Mouse (Mus musculus) adrenal gland, adult 8-10 months (tissue): ENCODE data around the gene Son. TPM values are rescaled to one million over a fixed set of nuclear protein-coding genes. Genes with fewer than 3 reads are reported as not detected.
A peak's percentile ranks its signal among the peaks of the same experiment; 100 is the strongest.
"Not testable (repeated sequence)": the region's sequence is repeated elsewhere in the genome, so short reads cannot be mapped to it uniquely, and the experiment has no call there.

Source experiments
- DNase-seq: peaks from one replicate; pipeline ENCODE4 v3.0.0; 2022
- total RNA-seq, 4 experiments: library from RNA; stranded (reverse); gene quantifications; 2 replicates each; pipeline ENCODE4 v1.2.4; 2022

Gene Son
- total RNA-seq, 4 experiments from 2014 or later = 235 to 405 (median 309) TPM

DNA sequence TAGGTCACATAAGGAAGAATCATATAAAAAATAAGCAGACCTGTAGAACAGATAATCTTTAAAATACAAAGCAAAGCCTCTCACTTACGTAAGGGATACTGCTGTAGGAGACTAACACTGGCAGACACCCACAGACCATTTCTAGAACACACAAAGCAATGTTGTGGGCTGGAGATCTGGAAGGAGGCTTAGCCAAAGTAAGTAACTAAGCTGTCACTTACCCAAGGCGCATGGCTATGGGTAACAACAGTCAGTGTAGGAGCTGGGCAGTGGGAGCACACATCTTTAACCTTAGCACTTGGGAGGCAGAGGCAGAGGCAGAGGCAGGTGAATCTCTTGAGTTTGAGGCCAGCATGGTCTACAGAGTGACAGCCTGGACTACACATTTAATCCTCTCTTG lies 7.7 kb upstream of the Son start:
- DNase-seq = no peak

DNA sequence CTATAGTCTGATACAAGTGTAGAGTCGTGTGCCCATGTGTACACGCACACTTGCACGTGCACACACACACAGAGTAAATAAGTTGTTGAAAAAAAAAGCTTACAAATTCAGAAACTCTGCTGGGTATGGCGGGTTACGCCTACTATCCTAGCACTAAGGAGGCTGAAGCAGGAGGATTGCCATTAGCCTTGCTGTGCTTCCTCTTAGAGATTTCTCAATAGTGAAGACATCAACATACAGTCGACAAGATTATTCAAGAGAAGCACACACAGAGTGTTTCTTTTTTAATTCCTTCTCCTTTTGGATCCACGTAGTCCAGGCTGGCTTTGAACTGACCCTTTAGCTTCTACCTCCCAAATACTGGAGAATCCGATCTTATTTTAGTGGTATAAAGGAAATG lies 7.1 kb upstream of the Son start:
- no peak for DNase-seq

- no peak for DNase-seq
These were observed 2.4 kb upstream of the Son start for GRCm38 (mm10) chr16:91644901-91645300.

DNA sequence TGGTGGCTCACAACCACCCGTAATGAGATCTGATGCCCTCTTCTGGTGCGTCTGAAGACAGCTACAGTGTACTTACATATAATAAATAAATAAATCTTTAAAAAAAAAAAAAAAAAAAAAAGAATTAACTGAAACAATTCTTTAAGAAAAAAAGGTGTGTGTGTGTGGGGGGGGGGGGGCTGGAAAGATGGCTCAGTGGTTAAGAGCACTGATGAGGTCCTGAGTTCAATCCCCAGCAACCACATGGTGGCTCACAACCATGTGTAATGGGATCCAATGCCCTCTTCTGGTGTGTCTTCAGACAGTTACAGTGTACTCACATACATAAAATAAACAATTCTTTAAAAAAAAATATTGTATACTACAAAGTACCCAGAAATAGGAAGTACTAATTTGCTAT lies 1.9 kb upstream of the Son start:
- not testable (repeated sequence) for DNase-seq

DNA sequence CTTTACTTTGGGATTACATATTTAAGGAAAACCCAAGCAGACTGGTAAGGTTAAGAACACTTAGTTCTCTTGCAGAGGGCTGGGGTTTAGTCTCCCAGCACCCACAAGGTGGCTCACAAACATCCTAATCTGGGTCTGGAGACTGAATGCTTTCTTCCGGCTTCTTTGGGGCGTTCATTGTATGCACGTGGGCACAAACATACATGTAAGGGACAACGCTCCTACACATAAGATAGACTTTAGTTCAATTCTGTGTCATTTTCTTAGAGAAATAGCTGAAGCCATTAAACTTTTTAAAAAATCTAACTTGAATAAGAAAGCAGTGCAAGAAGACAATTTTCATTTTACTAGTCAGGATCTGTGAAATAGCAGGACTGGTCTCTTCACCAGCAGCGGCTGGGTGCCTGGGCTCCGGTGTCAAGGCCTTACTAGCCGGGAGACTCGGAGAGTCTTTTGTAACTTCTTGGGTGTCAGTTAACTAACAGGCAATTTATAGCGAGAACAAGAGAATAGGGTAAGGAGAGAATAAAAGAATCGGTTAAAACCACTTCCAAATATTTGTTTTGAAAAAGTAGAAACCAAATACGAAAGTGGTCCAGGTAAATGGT lies 1.2 kb upstream of the Son start:
- no peak for DNase-seq

GRCm38 (mm10) chr16:91646681-91647419 lies 456 bp upstream of the Son start, which contains the start of gene Gart:
TSS of gene Gart (minus strand) at chr16:91646952.
- DNase-seq = peak; percentile 93

DNA sequence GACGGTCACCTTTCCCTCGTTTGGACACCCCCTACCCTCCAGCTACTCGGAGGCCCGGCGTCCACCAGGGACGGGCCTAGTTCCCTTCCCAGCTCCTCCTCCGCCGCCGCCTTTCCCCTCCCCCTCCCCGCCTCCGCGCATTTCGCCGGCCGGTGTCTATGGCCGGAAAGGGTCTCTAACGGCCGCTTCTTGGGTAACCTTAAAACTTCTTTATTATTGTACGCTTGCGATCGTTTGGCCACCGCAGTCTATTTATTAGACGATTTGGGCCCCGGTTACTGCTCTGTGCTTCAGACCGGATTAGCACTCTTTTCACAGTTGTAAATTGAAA lies 879 bp downstream of the Son start:
- peak; percentile 71 for DNase-seq

GRCm38 (mm10) chr16:91649246-91649645 lies 1.9 kb downstream of the Son start:
- no peak for DNase-seq

DNA sequence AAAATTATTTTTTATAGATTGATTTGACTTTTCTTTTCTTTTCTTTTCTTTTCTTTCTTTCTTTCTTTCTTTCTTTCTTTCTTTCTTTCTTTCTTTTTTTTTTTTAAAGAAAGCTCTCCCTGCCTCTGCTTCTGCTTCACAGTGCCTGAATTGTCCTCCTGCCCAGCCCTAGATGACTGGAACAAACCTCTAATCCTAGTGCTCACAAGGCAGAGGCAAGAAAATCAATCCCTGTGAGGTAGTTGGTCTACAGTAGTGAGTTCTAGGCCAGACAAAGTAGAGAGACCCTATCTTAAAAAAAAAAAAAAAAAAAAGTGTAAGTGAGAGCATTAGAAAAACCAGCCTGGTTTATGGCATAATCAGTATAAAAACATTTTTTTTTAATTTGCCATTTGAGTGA lies 2.5 kb downstream of the Son start:
- DNase-seq = no peak

DNA sequence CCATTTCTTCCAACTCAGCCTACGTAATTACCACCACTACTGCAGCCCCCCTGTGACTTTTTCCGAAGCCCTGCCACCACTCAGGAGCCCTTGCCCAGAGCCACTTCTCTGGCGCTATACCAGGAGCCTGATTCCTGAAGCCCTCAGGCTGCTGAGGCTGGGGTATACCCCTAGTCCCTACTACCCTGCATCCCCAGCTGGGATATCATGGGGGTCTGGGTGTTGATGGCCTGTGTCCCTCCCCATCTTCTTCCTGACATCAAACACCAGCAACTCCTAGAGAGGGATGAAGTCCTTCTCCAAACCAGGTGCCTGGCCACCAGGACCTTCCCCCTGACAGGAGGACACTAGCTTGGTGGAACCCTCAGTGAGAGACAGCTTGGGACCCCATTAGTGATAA lies 4.9 kb downstream of the Son start:
- DNase-seq = no peak

DNA sequence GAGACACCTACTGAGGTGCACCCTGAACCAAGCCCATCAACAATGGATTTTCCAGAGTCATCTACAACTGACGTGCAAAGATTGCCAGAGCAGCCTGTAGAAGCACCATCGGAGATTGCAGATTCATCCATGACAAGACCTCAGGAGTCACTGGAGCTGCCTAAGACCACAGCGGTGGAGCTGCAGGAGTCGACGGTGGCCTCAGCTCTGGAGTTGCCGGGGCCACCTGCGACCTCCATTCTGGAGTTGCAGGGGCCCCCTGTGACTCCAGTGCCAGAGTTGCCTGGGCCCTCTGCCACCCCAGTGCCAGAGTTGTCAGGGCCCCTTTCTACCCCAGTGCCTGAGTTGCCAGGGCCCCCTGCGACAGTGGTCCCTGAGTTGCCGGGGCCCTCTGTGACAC lies 8.0 kb downstream of the Son start:
- no peak for DNase-seq

DNA sequence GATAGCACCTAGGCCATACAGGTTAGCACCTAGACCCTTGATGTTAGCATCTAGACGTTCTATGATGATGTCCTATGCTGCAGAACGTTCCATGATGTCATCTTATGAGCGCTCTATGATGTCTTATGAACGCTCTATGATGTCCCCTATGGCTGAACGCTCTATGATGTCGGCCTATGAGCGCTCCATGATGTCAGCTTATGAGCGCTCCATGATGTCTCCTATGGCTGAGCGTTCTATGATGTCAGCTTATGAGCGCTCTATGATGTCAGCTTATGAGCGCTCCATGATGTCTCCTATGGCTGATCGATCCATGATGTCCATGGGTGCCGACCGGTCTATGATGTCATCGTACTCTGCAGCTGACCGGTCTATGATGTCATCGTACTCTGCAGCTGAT lies 10.0 kb downstream of the Son start:
- DNase-seq = no peak

- DNase-seq = no peak
These were observed 11.2 kb downstream of the Son start for GRCm38 (mm10) chr16:91658471-91658870.

DNA sequence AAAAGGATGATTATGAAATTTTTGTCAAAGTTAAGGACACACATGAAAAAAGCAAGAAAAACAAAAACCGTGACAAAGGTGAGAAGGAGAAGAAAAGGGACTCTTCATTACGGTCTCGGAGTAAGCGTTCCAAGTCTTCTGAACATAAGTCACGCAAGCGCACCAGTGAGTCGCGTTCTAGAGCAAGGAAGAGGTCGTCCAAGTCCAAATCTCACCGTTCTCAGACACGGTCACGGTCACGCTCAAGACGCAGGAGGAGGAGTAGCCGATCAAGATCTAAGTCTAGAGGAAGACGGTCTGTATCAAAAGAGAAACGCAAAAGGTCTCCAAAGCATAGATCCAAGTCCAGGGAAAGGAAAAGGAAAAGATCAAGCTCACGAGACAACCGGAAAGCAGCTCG lies 12.5 kb downstream of the Son start:
- no peak for DNase-seq

DNA sequence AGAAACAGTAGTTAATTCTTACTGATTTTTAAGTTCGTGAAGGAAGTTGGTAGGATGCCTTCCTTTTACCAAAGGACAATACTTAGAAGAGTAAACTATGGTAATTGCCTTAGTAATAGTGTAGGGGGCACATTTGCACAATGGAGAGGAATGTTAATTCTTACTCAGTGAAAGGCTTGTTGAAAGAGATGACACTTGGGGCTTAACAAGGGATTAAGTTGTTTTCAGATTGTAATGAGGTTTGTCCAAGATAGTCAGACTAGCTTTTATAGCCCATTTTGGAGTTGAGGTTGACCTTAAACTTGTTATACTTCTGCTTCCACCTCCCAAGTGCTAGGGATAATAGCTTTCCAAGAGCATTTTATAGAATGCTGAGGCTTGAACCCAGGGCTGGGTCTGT lies 14.1 kb downstream of the Son start:
- no peak for DNase-seq

DNA sequence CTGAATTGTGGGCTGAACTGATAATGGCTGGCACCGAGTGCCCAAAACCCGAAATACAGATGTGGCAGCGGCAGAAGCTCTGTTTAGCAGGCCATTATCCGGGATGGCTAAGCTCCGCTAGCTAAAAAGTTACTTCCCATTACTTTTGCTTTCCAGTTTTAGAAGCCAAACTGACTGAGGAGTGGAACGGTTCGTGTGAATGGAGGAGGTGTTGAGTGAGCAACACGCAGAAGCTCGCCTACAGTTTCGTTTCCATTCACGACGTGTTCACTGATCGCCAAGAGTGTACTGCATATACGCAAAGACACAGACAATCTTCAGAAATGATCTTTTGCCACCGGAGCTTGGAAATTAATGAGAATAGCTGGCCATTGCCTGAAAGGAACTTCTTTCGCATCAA lies 15.0 kb downstream of the Son start:
- no peak for DNase-seq

DNA sequence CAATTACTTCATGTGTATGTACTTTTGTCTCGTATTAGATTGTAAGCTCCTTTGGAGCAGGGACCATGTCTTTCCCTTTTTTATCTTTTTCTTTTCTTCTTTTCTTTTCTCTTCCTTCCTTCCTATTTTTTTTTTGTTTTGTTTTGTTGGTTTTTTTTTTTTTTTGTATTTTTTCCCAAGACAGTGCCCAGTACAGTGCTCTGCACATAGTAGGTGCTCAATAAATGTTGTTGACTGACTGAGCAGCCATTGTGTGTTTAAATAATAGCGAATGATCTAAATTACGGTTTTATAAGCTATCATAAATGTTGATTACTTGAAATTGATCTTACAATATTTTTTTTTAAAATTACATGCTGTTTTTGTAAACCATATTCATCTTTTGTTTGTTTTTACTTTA lies 16.5 kb downstream of the Son start:
- no peak for DNase-seq

DNA sequence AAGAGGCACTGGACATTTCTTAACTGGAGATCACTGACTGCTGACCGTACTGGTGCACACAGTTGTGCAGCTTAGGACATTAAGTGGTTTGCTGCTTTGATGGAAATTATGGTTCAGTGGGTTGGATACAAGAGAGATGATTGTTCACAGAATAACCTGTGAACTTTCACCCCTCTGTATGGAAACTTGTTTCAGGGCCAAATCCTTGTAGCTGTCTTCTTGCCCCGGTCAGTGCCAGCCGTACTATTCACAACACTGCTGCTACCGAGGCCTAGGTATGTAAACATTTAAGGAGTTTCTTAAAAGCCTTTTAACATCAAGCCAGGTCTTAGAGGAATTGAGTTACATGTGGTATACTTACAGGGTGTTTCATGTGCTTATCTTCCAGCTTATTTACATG lies 27.2 kb downstream of the Son start:
- DNase-seq = no peak

- no peak for DNase-seq
These were observed 31.0 kb downstream of the Son start for GRCm38 (mm10) chr16:91678147-91678911.

GRCm38 (mm10) chr16:91680656-91681055 lies 33.4 kb downstream of the Son start:
- no peak for DNase-seq

- DNase-seq = no peak
These were observed 38.2 kb downstream of the Son start for GRCm38 (mm10) chr16:91685526-91685925.

DNA sequence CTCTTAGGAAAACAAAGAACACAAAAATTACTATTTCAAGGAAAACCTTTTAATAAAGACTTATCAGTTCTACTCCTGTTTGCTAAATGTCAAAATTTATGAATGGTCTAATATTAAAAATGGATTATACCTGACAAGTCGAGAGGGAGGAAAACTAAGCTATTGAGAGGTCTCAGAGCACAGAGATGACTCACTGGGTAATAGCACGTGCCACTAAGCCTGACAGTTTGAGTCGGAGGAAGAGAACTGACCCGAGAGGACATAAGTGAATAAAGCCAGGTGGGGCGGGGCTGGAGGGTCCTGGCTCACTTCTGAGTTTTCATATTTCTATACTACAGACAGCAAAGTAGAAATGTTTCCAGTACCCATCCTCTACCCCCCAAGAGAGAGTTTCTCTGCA lies 39.1 kb downstream of the Son start:
- no peak for DNase-seq

- DNase-seq = no peak
These were observed 40.8 kb downstream of the Son start for GRCm38 (mm10) chr16:91688023-91688618.
